Mouse (Mus musculus) MEL (cell line): ENCODE data around the gene Thbs3. TPM values are rescaled to one million over a fixed set of nuclear protein-coding genes. Genes with fewer than 3 reads are reported as not detected.

Experiments
- DNase-seq: peaks from one replicate; pipeline ENCODE4 v3.0.0; 2011; ENCODE audit warnings: low read depth, low spot score
- H3K27ac ChIP-seq: 2 replicates; pipeline ENCODE4 v1.5.1; 2012; ENCODE audit warnings: low read depth, mild to moderate bottlenecking, control low read depth, low read length, moderate library complexity; ENCODE audit not compliant: control insufficient read depth
- H3K27me3 ChIP-seq, 2 experiments: fragments of 150-350 bp in 1 of 2; sonication (generic) in 1 of 2; 2 replicates each; pipeline ENCODE4 v1.6.1; 2012; ENCODE audit warnings: low read length in 2 of 2, mild to moderate bottlenecking in 2 of 2, improper control_type of control experiment in 1 of 2, moderate library complexity in 1 of 2; ENCODE audit not compliant: insufficient read depth in 2 of 2, control insufficient read depth in 1 of 2
- H3K36me3 ChIP-seq, 2 experiments: 2 replicates each; pipeline ENCODE4 v1.6.1; 2012 to 2014; ENCODE audit warnings: low read length in 2 of 2, improper control_type of control experiment in 1 of 2, inconsistent platforms in 1 of 2, mild to moderate bottlenecking in 1 of 2; ENCODE audit not compliant: insufficient read depth in 2 of 2, control insufficient read depth in 1 of 2
- H3K4me1 ChIP-seq, 2 experiments: fragments of 150-350 bp in 1 of 2; sonication (generic) in 1 of 2; 2 replicates each; pipeline ENCODE4 v1.6.1; 2012; ENCODE audit warnings: low read length in 2 of 2, improper control_type of control experiment in 1 of 2, mild to moderate bottlenecking in 1 of 2; ENCODE audit not compliant: insufficient read depth in 2 of 2, control insufficient read depth in 1 of 2
- H3K4me3 ChIP-seq, 2 experiments: fragments of 150-350 bp in 1 of 2; sonication (generic) in 1 of 2; 2 replicates each; pipeline ENCODE4 v1.5.1; 2012; ENCODE audit warnings: low read depth in 2 of 2, low read length in 2 of 2, mild to moderate bottlenecking in 2 of 2, moderate library complexity in 2 of 2, control low read depth in 1 of 2, improper control_type of control experiment in 1 of 2; ENCODE audit not compliant: control insufficient read depth in 1 of 2, insufficient read depth in 1 of 2
- H3K79me2 ChIP-seq: 2 replicates; pipeline ENCODE4 v1.6.1; 2012; ENCODE audit warnings: mild to moderate bottlenecking, low read length, moderate library complexity; ENCODE audit not compliant: control insufficient read depth, poor library complexity, insufficient read depth
- H3K9ac ChIP-seq: 2 replicates; pipeline ENCODE4 v1.6.1; 2012; ENCODE audit warnings: low read depth, mild to moderate bottlenecking, control low read depth, low read length, moderate library complexity; ENCODE audit not compliant: control insufficient read depth, poor library complexity, severe bottlenecking
- H3K9me3 ChIP-seq: fragments of 150-350 bp; sonication (generic); replicated peaks from 2 replicates; pipeline ENCODE4 v1.6.1; 2012; ENCODE audit warnings: mild to moderate bottlenecking, low read length, improper control_type of control experiment, moderate library complexity; ENCODE audit not compliant: insufficient read depth
- CHD1 ChIP-seq: IDR thresholded peaks from 2 replicates; pipeline ENCODE4 v1.6.1; 2012; ENCODE audit warnings: low read depth, mild to moderate bottlenecking, inconsistent platforms, low read length, improper control_type of control experiment
- CTCF ChIP-seq, 3 experiments: IDR thresholded peaks in 2 of 3; conservative IDR thresholded peaks in 1 of 3; 2 replicates each; pipeline ENCODE4 v1.5.1; 2011 to 2012; ENCODE audit warnings: low read length in 3 of 3, low read depth in 2 of 3, mild to moderate bottlenecking in 2 of 3, improper control_type of control experiment in 1 of 3, inconsistent platforms in 1 of 3, mixed read lengths in 1 of 3, moderate library complexity in 1 of 3; ENCODE audit not compliant: control insufficient read depth in 1 of 3, insufficient read depth in 1 of 3, poor library complexity in 1 of 3, severe bottlenecking in 1 of 3
- ELF1 ChIP-seq: IDR thresholded peaks from 2 replicates; pipeline ENCODE4 v1.6.1; 2014; ENCODE audit warnings: low read depth, mild to moderate bottlenecking, inconsistent platforms, low read length, improper control_type of control experiment, moderate library complexity
- ETS1 ChIP-seq: IDR thresholded peaks from 2 replicates; pipeline ENCODE4 v1.6.1; 2012; ENCODE audit warnings: low read depth, mild to moderate bottlenecking, inconsistent platforms, low read length, improper control_type of control experiment, moderate library complexity
- MAX ChIP-seq: IDR thresholded peaks from 2 replicates; pipeline ENCODE4 v1.6.1; 2011; ENCODE audit warnings: low read length, improper control_type of control experiment
- MXI1 ChIP-seq: IDR thresholded peaks from 2 replicates; pipeline ENCODE4 v1.6.1; 2011; ENCODE audit warnings: mild to moderate bottlenecking, low read depth, low read length, improper control_type of control experiment
- MYC ChIP-seq: IDR thresholded peaks from 2 replicates; pipeline ENCODE4 v1.6.1; 2011; ENCODE audit warnings: low read depth, mild to moderate bottlenecking, low read length, improper control_type of control experiment, moderate library complexity
- POLR2AphosphoS2 ChIP-seq: IDR thresholded peaks from 2 replicates; pipeline ENCODE4 v1.6.1; 2011; ENCODE audit warnings: low read length, improper control_type of control experiment
- POLR2AphosphoS5 ChIP-seq: IDR thresholded peaks from 2 replicates; pipeline ENCODE4 v1.6.1; 2012; ENCODE audit warnings: low read depth, borderline replicate concordance, mild to moderate bottlenecking, inconsistent platforms, low read length, moderate library complexity, mixed read lengths
- RAD21 ChIP-seq: IDR thresholded peaks from 2 replicates; pipeline ENCODE4 v1.6.1; 2011; ENCODE audit warnings: mild to moderate bottlenecking, low read depth, low read length, improper control_type of control experiment
- RCOR1 ChIP-seq: IDR thresholded peaks from 2 replicates; pipeline ENCODE4 v1.6.1; 2012; ENCODE audit warnings: low read depth, mild to moderate bottlenecking, inconsistent platforms, low read length, improper control_type of control experiment
- SIN3A ChIP-seq: IDR thresholded peaks from 2 replicates; pipeline ENCODE4 v1.6.1; 2012; ENCODE audit warnings: low read length, improper control_type of control experiment, inconsistent platforms
- SMC3 ChIP-seq: IDR thresholded peaks from 2 replicates; pipeline ENCODE4 v1.6.1; 2011; ENCODE audit warnings: low read depth, low read length, improper control_type of control experiment
- TBP ChIP-seq: IDR thresholded peaks from 2 replicates; pipeline ENCODE4 v1.8.0; 2011; ENCODE audit warnings: low read depth, low read length, improper control_type of control experiment
- TCF12 ChIP-seq: IDR thresholded peaks from 2 replicates; pipeline ENCODE4 v1.6.1; 2014; ENCODE audit warnings: low read depth, mild to moderate bottlenecking, inconsistent platforms, low read length, improper control_type of control experiment, moderate library complexity
- UBTF ChIP-seq: IDR thresholded peaks from 2 replicates; pipeline ENCODE4 v1.6.1; 2012; ENCODE audit warnings: low read depth, mild to moderate bottlenecking, inconsistent platforms, low read length, improper control_type of control experiment, moderate library complexity, borderline replicate concordance; ENCODE audit not compliant: insufficient read depth
- USF1 ChIP-seq: IDR thresholded peaks from 2 replicates; pipeline ENCODE4 v1.6.1; 2014; ENCODE audit warnings: low read depth, mild to moderate bottlenecking, inconsistent platforms, low read length, improper control_type of control experiment, moderate library complexity
- ZC3H11A ChIP-seq: IDR thresholded peaks from 2 replicates; pipeline ENCODE4 v1.6.1; 2012; ENCODE audit warnings: low read depth, mild to moderate bottlenecking, inconsistent platforms, low read length, improper control_type of control experiment
- ZNF384 ChIP-seq: IDR thresholded peaks from 2 replicates; pipeline ENCODE4 v1.6.1; 2012; ENCODE audit warnings: low read depth, mild to moderate bottlenecking, inconsistent platforms, low read length, improper control_type of control experiment
- polyA plus RNA-seq, 2 experiments: library from polyadenylated mRNA; stranded (reverse) in 1 of 2; unstranded in 1 of 2; fragments of >175 nt in 1 of 2; fragments of >200 nt in 1 of 2; gene quantifications; 2 replicates each; pipeline versions ENCODE4 v1.2.1 to v1.2.4; 2012; ENCODE audit warnings: low replicate concordance in 2 of 2, low read depth in 1 of 2; ENCODE audit not compliant: insufficient read length in 2 of 2, insufficient read depth in 1 of 2, missing spikeins in 1 of 2
- total RNA-seq: library from RNA; depleted of rRNA; stranded (reverse); fragments of 300-350 nt; gene quantifications from 2 replicates; pipeline ENCODE4 v1.2.3, GENCODE M21; 2012

Thbs3 gene
- total and polyA plus RNA-seq, 3 experiments = 1.8 to 4.9 TPM; not detected in 1

- TF ChIP-seq ELF1 = no peak
- TF ChIP-seq TCF12 = peak; percentile 97
- TF ChIP-seq CHD1 = 0 out of 2 replicates have a peak, but pooled peaks have one; percentile 91
Observed at GRCm38 (mm10) chr3:89190436-89190835, 24.5 kb upstream of the Thbs3 start (continued).

GRCm38 (mm10) chr3:89193351-89193750, 21.6 kb upstream of the Thbs3 start:
- Histone ChIP-seq H3K27me3 (no peaks in the 10 kb centered on the region), H3K4me1 (peaks cover 27 to 41% of the 10 kb centered on the region in 2 experiments), H3K79me2 (no peaks in the 10 kb centered on the region; the same call in 1 of the 2 replicates), H3K4me3 (no peak overlapping the region), H3K27ac (no peak overlapping the region), H3K9me3 (no peaks in the 10 kb centered on the region), H3K36me3 (peaks cover 0 to 37% of the 10 kb centered on the region in 2 experiments; a peak in 2 of 4 replicates), H3K9ac (no peak overlapping the region)
- peak; percentile 35 to 54 (median 43) for TF ChIP-seq CTCF (IDR thresholded peaks at IDR 0.05 in 2 of 3, conservative IDR thresholded peaks at IDR 0.05 in 1 of 3; ENCODE audit: control insufficient read depth in 1 of 3, insufficient read depth in 1 of 3, low read depth in 2 of 3, low read length in 3 of 3, poor library complexity in 1 of 3, severe bottlenecking in 1 of 3)
- no peak for TF ChIP-seq UBTF
- no peak for TF ChIP-seq POLR2AphosphoS5
- TF ChIP-seq RAD21 = peak; percentile 7
- peak; percentile 63 for DNase-seq

- Histone ChIP-seq H3K79me2 (no peaks in the 10 kb centered on the region; the same call in 1 of the 2 replicates), H3K4me1 (peaks cover 26 to 36% of the 10 kb centered on the region in 2 experiments), H3K4me3 (no peak overlapping the region), H3K9ac (no peak overlapping the region), H3K27ac (no peak overlapping the region), H3K27me3 (no peaks in the 10 kb centered on the region), H3K36me3 (peaks cover 0 to 32% of the 10 kb centered on the region in 2 experiments; a peak in 2 of 4 replicates), H3K9me3 (no peaks in the 10 kb centered on the region)
- peak; percentile 81 for DNase-seq
- TF ChIP-seq SMC3 (peak; percentile 93), ETS1 (0 out of 2 replicates have a peak, but pooled peaks have one; percentile 27), POLR2AphosphoS2 (no peak), UBTF (no peak), RAD21 (peak; percentile 84), ZC3H11A (peak; percentile 75), MAX (peak; percentile 76), CTCF (IDR thresholded peaks at IDR 0.05 in 2 of 3, conservative IDR thresholded peaks at IDR 0.05 in 1 of 3; ENCODE audit: control insufficient read depth in 1 of 3, insufficient read depth in 1 of 3, low read depth in 2 of 3, low read length in 3 of 3, poor library complexity in 1 of 3, severe bottlenecking in 1 of 3) (peak; percentile 50 to 87 (median 68)), MXI1 (peak; percentile 90), TBP (no peak), USF1 (no peak), MYC (peak; percentile 74), ZNF384 (peak; percentile 39; the same call in 1 of the 2 replicates), SIN3A (peak; percentile 87), RCOR1 (no peak), ELF1 (no peak)
Observed at GRCm38 (mm10) chr3:89193853-89194252, 21.1 kb upstream of the Thbs3 start.
